ENCODE assay signal across 22 mouse cellular contexts in the genomic region with DNA sequence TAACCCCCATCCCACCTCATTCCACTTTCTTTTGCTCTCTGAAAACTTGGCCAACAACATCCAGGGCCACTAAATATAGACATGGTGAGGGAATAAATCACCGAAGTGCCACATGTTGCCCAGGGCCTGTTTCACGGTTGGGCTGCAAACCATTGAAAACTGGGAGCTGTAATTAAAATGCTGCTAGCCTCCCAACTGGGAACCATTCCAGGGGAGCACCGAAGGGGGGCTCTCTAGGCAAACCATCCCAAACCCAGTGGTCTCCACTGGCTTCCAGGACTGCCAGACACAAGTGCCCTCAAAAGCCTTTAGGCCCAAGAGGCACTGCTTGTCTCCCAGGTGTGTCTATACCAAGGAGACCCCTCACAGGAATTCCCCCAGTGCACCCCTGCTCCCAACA. TPM values are rescaled to one million over a fixed set of nuclear protein-coding genes. Genes with fewer than 3 reads are reported as not detected.
DNase-seq lines count a peak whose midpoint lies in the region; ATAC-seq and TF ChIP-seq lines count a peak whose summit lies in the region.
"Had no signal": no experiment of that assay in that cellular context is flagged by ENCODE, and none has a peak within 500 bp of the region (broad histone marks: within the 10 kb centered on the region; RNA-seq: fewer than 3 reads in every experiment).

No protein-coding gene starts in this region.

- 0 out of 2 replicates have a peak, but pooled peaks have one; percentile 15 for ATAC-seq in kidney, embryonic 15.5 days (replicated peaks; ENCODE audit: low FRiP score)
- no peak for ATAC-seq in midbrain, embryonic 15.5 days (replicated peaks)
- ATAC-seq in midbrain, embryonic 11.5 days (ENCODE audit: low FRiP score) = no peak
- peak; percentile 53 for ATAC-seq in forebrain, embryonic 15.5 days (replicated peaks)
- no peak for ATAC-seq in hindbrain, postnatal 0 days
- no peak for ATAC-seq in lung, postnatal 0 days
- ATAC-seq: intestine, postnatal 0 days; liver, postnatal 0 days had no signal

- no peak overlapping the region for H3K4me3 ChIP-seq in kidney, embryonic 15.5 days (replicated peaks)
- H3K4me3 ChIP-seq in midbrain, embryonic 15.5 days = no peak overlapping the region
- no peak overlapping the region for H3K4me3 ChIP-seq in midbrain, embryonic 11.5 days (ENCODE audit: low read depth, low read length)
- H3K4me3 ChIP-seq in forebrain, embryonic 15.5 days = no peak overlapping the region
- no peak overlapping the region for H3K4me3 ChIP-seq in hindbrain, postnatal 0 days (ENCODE audit: low read length)
- H3K4me3 ChIP-seq in cerebellum, adult 2 months (replicated peaks; ENCODE audit: insufficient read depth, low read depth, low read length) = no peak overlapping the region
- no peak overlapping the region for H3K4me3 ChIP-seq in lung, postnatal 0 days (ENCODE audit: low read depth, low read length)
- H3K4me3 ChIP-seq: embryonic facial prominence, embryonic 12.5 days; erythroblast, embryonic 14.5 days; heart, embryonic 15.5 days had no signal

- TF ChIP-seq CTCF in hindbrain, postnatal 0 days (IDR thresholded peaks at IDR 0.05; ENCODE audit: low read depth) = no peak
- TF ChIP-seq CTCF in cerebellum, adult 2 months (IDR thresholded peaks at IDR 0.05; ENCODE audit: borderline replicate concordance, insufficient read depth, low read depth, low read length) = no peak
- no peak for TF ChIP-seq CTCF in lung, postnatal 0 days (IDR thresholded peaks at IDR 0.05)

- H3K36me3 ChIP-seq in kidney, embryonic 15.5 days = no peaks in the 10 kb centered on the region
- H3K36me3 ChIP-seq in midbrain, embryonic 15.5 days (replicated peaks) = no peaks in the 10 kb centered on the region
- no peaks in the 10 kb centered on the region for H3K36me3 ChIP-seq in midbrain, embryonic 11.5 days (ENCODE audit: control insufficient read depth, insufficient read depth, low read length)
- 0 out of 2 replicates have a peak, but pooled peaks cover 3% of the 10 kb centered on the region for H3K36me3 ChIP-seq in forebrain, embryonic 15.5 days
- no peaks in the 10 kb centered on the region for H3K36me3 ChIP-seq in hindbrain, postnatal 0 days (ENCODE audit: insufficient read depth, low read length)
- H3K36me3 ChIP-seq in lung, postnatal 0 days (ENCODE audit: insufficient read depth, low read length) = no peaks in the 10 kb centered on the region
- H3K36me3 ChIP-seq: embryonic facial prominence, embryonic 12.5 days; heart, embryonic 15.5 days had no signal

- TF ChIP-seq EP300 in lung, postnatal 0 days (IDR thresholded peaks at IDR 0.05) = no peak

- DNase-seq in kidney, adult 11 months = no peak
- DNase-seq in midbrain, embryonic 11.5 days (ENCODE audit: low spot score, missing footprints) = no peak
- DNase-seq in hindbrain, postnatal 0 days (ENCODE audit: low spot score) = peak; percentile 62
- DNase-seq in cerebellum, adult 2 months = no peak
- no peak for DNase-seq in lung, postnatal 0 days (ENCODE audit: low spot score)
- DNase-seq: adrenal gland, adult 8-10 months; gastrocnemius, postnatal 25 days; liver, postnatal 0 days; lung, postnatal 14 days had no signal

- no peaks in the 10 kb centered on the region for H3K9me3 ChIP-seq in kidney, embryonic 15.5 days (replicated peaks)
- no peaks in the 10 kb centered on the region for H3K9me3 ChIP-seq in midbrain, embryonic 15.5 days
- H3K9me3 ChIP-seq in midbrain, embryonic 11.5 days (ENCODE audit: control insufficient read depth, low read length) = no peaks in the 10 kb centered on the region
- no peaks in the 10 kb centered on the region for H3K9me3 ChIP-seq in forebrain, embryonic 15.5 days
- no peaks in the 10 kb centered on the region for H3K9me3 ChIP-seq in hindbrain, postnatal 0 days (ENCODE audit: low read length)
- no peaks in the 10 kb centered on the region for H3K9me3 ChIP-seq in lung, postnatal 0 days (ENCODE audit: low read length)
- H3K9me3 ChIP-seq: embryonic facial prominence, embryonic 12.5 days; heart, embryonic 15.5 days had no signal

- no peak overlapping the region for H3K4me2 ChIP-seq in kidney, embryonic 15.5 days
- H3K4me2 ChIP-seq in midbrain, embryonic 15.5 days = no peak overlapping the region
- H3K4me2 ChIP-seq in midbrain, embryonic 11.5 days = no peak overlapping the region
- no peak overlapping the region for H3K4me2 ChIP-seq in forebrain, embryonic 15.5 days (replicated peaks)
- H3K4me2 ChIP-seq in hindbrain, postnatal 0 days (ENCODE audit: low read depth, low read length) = no peak overlapping the region
- H3K4me2 ChIP-seq in lung, postnatal 0 days (replicated peaks; ENCODE audit: low read depth, low read length) = no peak overlapping the region
- H3K4me2 ChIP-seq: embryonic facial prominence, embryonic 12.5 days; heart, embryonic 15.5 days had no signal

- no peak overlapping the region for H3K9ac ChIP-seq in kidney, embryonic 15.5 days
- no peak overlapping the region for H3K9ac ChIP-seq in midbrain, embryonic 15.5 days
- no peak overlapping the region for H3K9ac ChIP-seq in midbrain, embryonic 11.5 days (ENCODE audit: low read length)
- H3K9ac ChIP-seq in forebrain, embryonic 15.5 days (replicated peaks) = no peak overlapping the region
- H3K9ac ChIP-seq in hindbrain, postnatal 0 days (replicated peaks; ENCODE audit: low read length) = no peak overlapping the region
- H3K9ac ChIP-seq in lung, postnatal 0 days (replicated peaks; ENCODE audit: low read depth) = no peak overlapping the region
- H3K9ac ChIP-seq: embryonic facial prominence, embryonic 12.5 days; heart, embryonic 15.5 days; liver, postnatal 0 days had no signal

- no peak overlapping the region for H3K27ac ChIP-seq in kidney, embryonic 15.5 days
- 0 out of 2 replicates have a peak overlapping the region, but pooled peaks have one; percentile 21 for H3K27ac ChIP-seq in midbrain, embryonic 15.5 days
- no peak overlapping the region for H3K27ac ChIP-seq in midbrain, embryonic 11.5 days (ENCODE audit: low read depth, low read length)
- H3K27ac ChIP-seq in forebrain, embryonic 15.5 days (replicated peaks) = peak overlapping the region; percentile 69
- no peak overlapping the region for H3K27ac ChIP-seq in hindbrain, postnatal 0 days
- no peak overlapping the region for H3K27ac ChIP-seq in cerebellum, adult 2 months (ENCODE audit: insufficient read depth, low read length)
- no peak overlapping the region for H3K27ac ChIP-seq in lung, postnatal 0 days (ENCODE audit: low read length)
- H3K27ac ChIP-seq: embryonic facial prominence, embryonic 12.5 days; heart, embryonic 15.5 days had no signal

- H3K4me1 ChIP-seq in kidney, embryonic 15.5 days = peaks cover 11% of the 10 kb centered on the region
- H3K4me1 ChIP-seq in midbrain, embryonic 15.5 days = no peaks in the 10 kb centered on the region
- H3K4me1 ChIP-seq in midbrain, embryonic 11.5 days (ENCODE audit: control insufficient read depth, insufficient read depth, low read length) = no peaks in the 10 kb centered on the region
- H3K4me1 ChIP-seq in forebrain, embryonic 15.5 days = peaks cover 16% of the 10 kb centered on the region
- no peaks in the 10 kb centered on the region for H3K4me1 ChIP-seq in hindbrain, postnatal 0 days (ENCODE audit: insufficient read depth, low read length)
- H3K4me1 ChIP-seq in cerebellum, adult 2 months (ENCODE audit: control insufficient read depth, insufficient read depth, low read length) = peaks cover 49% of the 10 kb centered on the region
- H3K4me1 ChIP-seq in lung, postnatal 0 days (ENCODE audit: insufficient read depth, low read depth, low read length) = 0 out of 2 replicates have a peak, but pooled peaks cover 6% of the 10 kb centered on the region
- H3K4me1 ChIP-seq: embryonic facial prominence, embryonic 12.5 days; heart, embryonic 15.5 days had no signal

- TF ChIP-seq POLR2A in cerebellum, adult 2 months (IDR thresholded peaks at IDR 0.05; ENCODE audit: borderline replicate concordance, insufficient read depth, low read length) = no peak

- WGBS in kidney, embryonic 15.5 days = 39% methylated on average over 3 of the region's 3 CpGs
- 65% methylated on average over 3 of the region's 3 CpGs for WGBS in midbrain, embryonic 15.5 days
- 71% methylated on average over 3 of the region's 3 CpGs for WGBS in midbrain, embryonic 11.5 days
- 31% methylated on average over 3 of the region's 3 CpGs for WGBS in forebrain, embryonic 15.5 days
- 44% methylated on average over 3 of the region's 3 CpGs for WGBS in hindbrain, postnatal 0 days
- WGBS in cerebellum, adult 2 months = 15% methylated on average over 3 of the region's 3 CpGs
- 56% methylated on average over 3 of the region's 3 CpGs for WGBS in lung, postnatal 0 days

- no peaks in the 10 kb centered on the region; the same call in 1 of the 2 replicates for H3K27me3 ChIP-seq in kidney, embryonic 15.5 days
- no peaks in the 10 kb centered on the region for H3K27me3 ChIP-seq in midbrain, embryonic 15.5 days (replicated peaks)
- no peaks in the 10 kb centered on the region for H3K27me3 ChIP-seq in midbrain, embryonic 11.5 days (ENCODE audit: control insufficient read depth, insufficient read depth, low read length)
- H3K27me3 ChIP-seq in forebrain, embryonic 15.5 days = no peaks in the 10 kb centered on the region
- H3K27me3 ChIP-seq in hindbrain, postnatal 0 days (ENCODE audit: insufficient read depth, low read length) = no peaks in the 10 kb centered on the region
- no peaks in the 10 kb centered on the region for H3K27me3 ChIP-seq in cerebellum, adult 2 months (ENCODE audit: control insufficient read depth, insufficient read depth, low read length)
- H3K27me3 ChIP-seq in lung, postnatal 0 days (replicated peaks; ENCODE audit: insufficient read depth, low read length) = no peaks in the 10 kb centered on the region

RNA-seq across cellular contexts. Expression of a gene that starts 31.9 kb away (rescaled TPM):
- 0.05 and 0.19 TPM in 2 replicates for polyA plus RNA-seq in kidney, embryonic 15.5 days (2015; fragmentation: Nextera tagmentation; extraction: Ambion mirVana)
- 12.5 and 13.1 TPM in 2 replicates for polyA plus RNA-seq in midbrain, embryonic 15.5 days (2015; fragmentation: Nextera tagmentation; extraction: Ambion mirVana)
- polyA plus RNA-seq in midbrain, embryonic 11.5 days (2014; fragmentation: Nextera tagmentation; extraction: Ambion mirVana) = 11.5 and 12.4 TPM in 2 replicates
- polyA plus RNA-seq in forebrain, embryonic 15.5 days (2015; fragmentation: Nextera tagmentation; extraction: Ambion mirVana) = 22.3 and 24.4 TPM in 2 replicates
- total RNA-seq in hindbrain, postnatal 0 days (2014; rRNA removed) = 10.6 and 11.4 TPM in 2 replicates
- polyA plus RNA-seq in hindbrain, postnatal 0 days (2015; fragmentation: Nextera tagmentation; extraction: Ambion mirVana) = 5.8 and 6.2 TPM in 2 replicates
- polyA plus RNA-seq in cerebellum, adult 2 months (2012; rRNA removed) = 40.7 and 47.2 TPM in 2 replicates
- 7.8 and 8.9 TPM in 2 replicates for polyA plus RNA-seq in lung, postnatal 0 days (2015; fragmentation: Nextera tagmentation; extraction: Ambion mirVana)
- total RNA-seq: adrenal gland, adult 8-10 months; gastrocnemius, postnatal 25 days; heart, adult 8-10 months; hematopoietic stem cell, adult 5-6 weeks; liver, adult 2 months; megakaryocyte, adult 5-6 weeks; neutrophil, adult 5-6 weeks had no signal
- polyA plus RNA-seq: erythroblast, embryonic 14.5 days; intestine, postnatal 0 days; liver, adult 2 months; urinary bladder, adult 2 months had no signal

Comparison
In these comparisons a context has a peak if more than half of its experiments do, and no peak if none do; other contexts are left out.
1. H3K27ac ChIP-seq: peak in midbrain, embryonic 15.5 days (single experiment) and forebrain, embryonic 15.5 days (single experiment); none in kidney, embryonic 15.5 days (single experiment), midbrain, embryonic 11.5 days (single experiment), hindbrain, postnatal 0 days (single experiment), cerebellum, adult 2 months (single experiment) and lung, postnatal 0 days (single experiment).
2. ATAC-seq: peak in kidney, embryonic 15.5 days (single experiment) and forebrain, embryonic 15.5 days (single experiment); none in midbrain, embryonic 15.5 days (single experiment), midbrain, embryonic 11.5 days (single experiment), hindbrain, postnatal 0 days (single experiment) and lung, postnatal 0 days (single experiment).